Mouse (Mus musculus): ENCODE results near the gene Lipo2.
"Not testable (repeated sequence)": the region's sequence is repeated elsewhere in the genome, so short reads cannot be mapped to it uniquely, and the experiment has no call there.

Lipo2 gene

DNA sequence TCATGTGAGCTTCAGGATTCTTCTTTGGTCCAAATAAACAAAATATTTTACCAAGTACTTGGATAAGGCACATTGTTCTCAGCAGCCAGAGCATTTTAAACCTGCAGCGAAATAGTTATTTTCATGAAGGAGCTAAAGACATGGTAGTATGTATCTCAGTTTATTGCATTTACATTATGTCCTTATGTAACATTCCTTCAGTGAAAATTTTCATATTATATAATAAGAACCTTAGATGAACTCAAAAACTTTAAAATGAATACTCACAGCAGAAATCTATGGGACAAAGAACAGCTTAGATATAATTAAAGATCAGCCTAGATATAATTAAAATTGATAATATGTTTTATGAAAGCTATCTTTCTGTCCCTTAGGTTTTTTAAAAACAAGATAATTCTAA is at the start of gene Lipo2:
Lipo2 (minus strand) TSS at position 101 of the 400 bp plus-strand sequence.
- DNase-seq = not testable (repeated sequence)

- DNase-seq = not testable (repeated sequence)
Measured at GRCm38 (mm10) chr19:33787359-33787758, 36.2 kb upstream of the Lipo2 start, which contains the start of gene Lipo1. Gene Lipo1, minus strand, starts transcription at chr19:33787459.

DNA sequence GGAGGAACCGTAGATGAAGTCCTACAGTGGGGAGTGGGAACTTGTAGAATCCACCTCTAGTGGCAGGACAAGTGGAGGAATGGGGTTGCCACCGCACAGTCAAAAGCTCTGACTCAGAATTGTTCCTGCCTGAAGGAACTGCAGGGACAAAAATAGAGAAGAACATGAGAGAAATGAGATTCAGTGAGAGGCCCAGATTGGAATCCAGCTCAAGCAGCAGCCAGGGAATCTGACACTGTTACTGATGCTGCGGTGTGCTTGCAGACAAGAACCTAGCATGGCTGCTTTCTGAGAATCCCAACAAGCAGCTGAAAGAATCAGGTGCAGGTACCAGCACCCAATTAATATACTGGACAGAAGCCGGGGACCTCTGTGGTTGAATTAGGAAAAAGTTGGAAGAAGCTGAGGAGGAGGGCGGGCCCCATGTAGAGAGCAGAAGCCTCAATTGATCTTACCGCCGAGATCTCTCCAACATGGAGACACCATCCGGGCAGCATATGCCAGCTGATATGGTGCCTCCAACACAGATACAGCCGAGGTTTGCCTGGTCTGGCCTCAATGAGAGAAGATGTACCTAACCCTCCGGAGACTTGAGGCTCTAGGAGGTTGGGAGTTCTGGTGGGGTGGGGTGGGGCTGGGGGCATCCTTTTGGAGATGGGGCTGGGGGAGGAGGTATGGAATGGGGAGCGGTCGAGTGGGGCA is 35.6 kb upstream of the Lipo2 start:
- DNase-seq = no peak

- DNase-seq = peak; percentile 40
Measured at GRCm38 (mm10) chr19:33761287-33762086, 10.3 kb upstream of the Lipo2 start, which contains the start of gene Lipo3. Gene Lipo3, minus strand, starts transcription at chr19:33761951.
